Mouse (Mus musculus) MEL (cell line): ENCODE data around the gene Dusp16.

ENCODE experiments used
- NRF1 ChIP-seq: IDR thresholded peaks from 2 replicates; pipeline ENCODE4 v1.6.1; 2014; ENCODE audit warnings: low read depth, mild to moderate bottlenecking, inconsistent platforms, low read length, improper control_type of control experiment, moderate library complexity; ENCODE audit not compliant: poor library complexity, insufficient read depth, severe bottlenecking
- POLR2A ChIP-seq, 2 experiments: IDR thresholded peaks; 2 replicates each; pipeline ENCODE4 v1.6.1; 2011 to 2012; ENCODE audit warnings: low read length in 2 of 2, mild to moderate bottlenecking in 2 of 2, control low read depth in 1 of 2, improper control_type of control experiment in 1 of 2, low read depth in 1 of 2, moderate library complexity in 1 of 2; ENCODE audit not compliant: control insufficient read depth in 1 of 2, insufficient read depth in 1 of 2, poor library complexity in 1 of 2

- TF ChIP-seq POLR2A (IDR thresholded peaks at IDR 0.05; ENCODE audit: control insufficient read depth in 1 of 2, insufficient read depth in 1 of 2, low read depth in 1 of 2, low read length in 2 of 2, poor library complexity in 1 of 2) (no peak), NRF1 (no peak)
Observed at GRCm38 (mm10) chr6:134813066-134813465, 20.6 kb upstream of the Dusp16 start.
